Mouse (Mus musculus) heart, postnatal 0 days (tissue): ENCODE measurements at regions not wholly inside any gene's neighbourhood (a gene's known extent, or its start where the extent isn't known, plus 50 kb on each side); places are given as distances from the start of the nearest gene placed in this dataset.

Source experiments
- CTCF ChIP-seq: IDR thresholded peaks from 2 replicates; pipeline ENCODE4 v1.5.1; 2016; ENCODE audit warnings: antibody characterized with exemption, control low read depth, low read depth
- EP300 ChIP-seq: IDR thresholded peaks from 2 replicates; pipeline ENCODE4 v1.6.1; 2016; ENCODE audit warnings: antibody characterized with exemption, low read depth

DNA sequence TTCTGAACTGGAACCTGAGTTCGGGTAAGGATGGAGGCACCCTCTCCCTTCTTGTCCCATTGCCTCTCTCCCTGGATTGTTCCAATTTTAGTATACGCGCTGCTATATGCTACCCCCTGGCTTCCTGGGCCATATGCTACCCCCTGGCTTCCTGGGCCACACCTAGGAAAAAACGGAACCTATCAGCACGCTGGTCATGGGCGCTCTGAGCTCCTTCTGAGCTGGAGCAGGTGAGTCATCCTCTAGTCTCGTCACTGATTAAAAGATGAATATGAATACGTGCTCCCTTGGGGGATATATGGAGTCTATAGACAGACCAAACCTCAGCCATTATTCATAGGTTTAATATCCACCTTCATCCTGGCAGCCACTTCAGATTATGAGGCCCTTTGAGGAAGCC, 96.1 kb upstream of the Il12b start:
- no peak for TF ChIP-seq CTCF
- no peak for TF ChIP-seq EP300
